Mouse (Mus musculus): Measurements from ENCODE around the gene Nrbp1.
A peak's percentile ranks its signal among the peaks of the same experiment; 100 is the strongest.

Gene Nrbp1

GRCm38 (mm10) chr5:31240637-31241521 lies at the start of gene Nrbp1, which contains the start of gene Gm9970:
Gene Nrbp1 (plus strand): TSS chr5:31240864.
Gene Gm9970 (minus strand): TSS chr5:31241232.
- no peak for DNase-seq (ENCODE audit: extremely low spot score, low read depth, low spot score)

GRCm38 (mm10) chr5:31192045-31192938 lies 48.4 kb upstream of the Nrbp1 start:
- no peak for DNase-seq (ENCODE audit: extremely low spot score, low read depth, low spot score)

GRCm38 (mm10) chr5:31192939-31193630 lies 47.6 kb upstream of the Nrbp1 start, which contains the start of the genes Snx17 and Eif2b4:
Gene Snx17 (plus strand): TSS chr5:31193227.
Gene Eif2b4 (minus strand): TSS chr5:31193430.
- peak; percentile 94 for DNase-seq (ENCODE audit: extremely low spot score, low read depth, low spot score)

DNA sequence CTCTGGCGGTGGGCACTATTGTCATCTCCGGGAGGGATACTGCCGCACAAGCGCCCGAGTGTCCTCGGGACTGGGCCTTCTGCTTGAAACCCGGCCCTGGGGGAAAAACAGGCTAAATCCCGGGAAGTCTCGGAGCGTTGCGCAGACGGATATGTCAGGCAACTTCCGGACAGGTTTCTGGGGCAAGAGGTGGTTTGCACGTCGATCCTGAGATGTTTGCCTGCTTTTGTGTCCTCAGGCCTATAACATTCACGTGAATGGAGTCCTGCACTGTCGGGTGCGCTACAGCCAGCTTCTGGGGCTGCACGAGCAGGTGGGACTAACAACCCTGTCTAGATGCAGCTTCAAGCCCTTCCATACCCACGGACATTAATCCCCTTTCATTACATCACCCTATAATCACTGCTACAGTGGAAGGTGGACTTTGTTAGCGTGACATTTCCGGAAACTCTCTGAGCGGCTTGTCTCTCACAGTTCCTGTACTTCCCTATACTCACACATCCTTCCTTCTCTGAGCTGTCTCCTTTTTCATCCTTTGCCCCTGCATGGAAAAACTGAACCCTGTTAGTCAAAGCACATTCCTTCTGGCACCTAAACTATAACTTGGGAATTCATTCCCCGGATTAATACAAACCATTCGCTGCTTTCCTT lies 46.9 kb upstream of the Nrbp1 start:
- DNase-seq (ENCODE audit: extremely low spot score, low read depth, low spot score) = no peak

GRCm38 (mm10) chr5:31194486-31195485 lies 45.9 kb upstream of the Nrbp1 start:
- no peak for DNase-seq (ENCODE audit: extremely low spot score, low read depth, low spot score)

- no peak for DNase-seq (ENCODE audit: extremely low spot score, low read depth, low spot score)
Observed at GRCm38 (mm10) chr5:31195671-31196070, 45.0 kb upstream of the Nrbp1 start.

GRCm38 (mm10) chr5:31196207-31196606 lies 44.5 kb upstream of the Nrbp1 start:
- no peak for DNase-seq (ENCODE audit: extremely low spot score, low read depth, low spot score)

DNA sequence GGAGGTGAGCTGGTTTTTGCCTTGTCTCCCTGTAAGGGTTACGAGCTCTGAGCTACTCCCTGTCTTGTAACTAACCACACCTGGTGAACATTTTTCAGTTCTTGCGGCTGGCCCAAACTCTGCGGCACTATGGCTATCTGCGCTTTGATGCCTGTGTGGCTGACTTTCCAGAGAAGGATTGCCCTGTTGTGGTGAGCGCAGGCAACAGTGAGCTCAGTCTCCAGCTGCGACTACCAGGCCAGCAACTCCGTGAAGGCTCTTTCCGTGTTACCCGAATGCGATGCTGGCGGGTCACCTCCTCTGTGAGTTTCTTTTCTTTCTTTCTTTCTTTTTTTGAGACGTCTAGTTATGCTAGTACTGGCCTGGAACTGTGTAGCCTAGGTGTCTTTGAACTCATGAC lies 43.6 kb upstream of the Nrbp1 start:
- no peak for DNase-seq (ENCODE audit: extremely low spot score, low read depth, low spot score)

DNA sequence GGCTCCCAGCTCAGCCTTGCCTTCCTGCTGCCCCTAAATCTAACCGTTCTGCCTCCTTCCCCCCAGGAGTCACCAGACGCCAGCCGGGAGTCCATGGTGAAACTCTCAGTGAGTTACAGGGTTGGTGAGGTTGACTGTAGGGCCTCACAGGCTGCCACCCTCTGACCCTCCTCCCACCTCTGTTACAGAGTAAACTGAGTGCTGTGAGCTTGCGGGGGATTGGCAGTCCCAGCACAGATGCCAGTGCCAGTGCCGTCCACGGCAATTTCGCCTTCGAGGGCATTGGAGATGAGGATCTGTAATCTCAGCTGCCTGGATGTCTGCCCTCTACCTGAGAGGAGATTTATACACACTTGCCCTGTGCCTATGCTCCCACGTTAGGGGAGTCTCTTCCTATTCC lies 42.5 kb upstream of the Nrbp1 start:
- DNase-seq (ENCODE audit: extremely low spot score, low read depth, low spot score) = no peak

GRCm38 (mm10) chr5:31198616-31199320 lies 41.9 kb upstream of the Nrbp1 start:
- DNase-seq (ENCODE audit: extremely low spot score, low read depth, low spot score) = no peak

DNA sequence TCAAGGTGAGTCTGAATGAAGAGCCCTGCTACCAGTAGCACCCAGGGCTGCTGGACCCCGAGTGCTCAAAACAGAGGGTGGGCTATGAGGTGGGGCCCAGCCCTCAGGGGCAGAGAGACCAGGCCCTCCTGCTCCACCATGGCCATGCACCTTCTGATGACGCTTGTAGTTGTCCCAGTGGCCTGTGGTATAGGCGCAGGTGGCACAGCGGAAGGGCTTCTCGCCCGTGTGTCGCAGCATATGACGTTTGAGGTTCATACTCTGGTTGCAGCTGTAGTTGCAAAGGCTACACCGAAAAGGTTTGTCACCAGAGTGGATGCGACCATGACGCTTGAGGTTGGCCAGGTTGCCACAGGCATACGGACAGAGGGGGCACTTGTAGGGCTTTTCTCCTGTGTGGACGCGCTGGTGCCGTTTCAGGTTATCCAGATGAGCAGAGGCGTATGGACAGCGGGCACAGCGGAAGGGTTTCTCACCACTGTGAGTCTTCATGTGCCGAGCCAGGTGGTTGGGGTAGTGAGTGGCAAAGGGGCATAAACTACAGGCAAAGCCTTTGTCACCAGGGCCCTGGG lies 41.3 kb upstream of the Nrbp1 start:
- DNase-seq (ENCODE audit: extremely low spot score, low read depth, low spot score) = no peak

DNA sequence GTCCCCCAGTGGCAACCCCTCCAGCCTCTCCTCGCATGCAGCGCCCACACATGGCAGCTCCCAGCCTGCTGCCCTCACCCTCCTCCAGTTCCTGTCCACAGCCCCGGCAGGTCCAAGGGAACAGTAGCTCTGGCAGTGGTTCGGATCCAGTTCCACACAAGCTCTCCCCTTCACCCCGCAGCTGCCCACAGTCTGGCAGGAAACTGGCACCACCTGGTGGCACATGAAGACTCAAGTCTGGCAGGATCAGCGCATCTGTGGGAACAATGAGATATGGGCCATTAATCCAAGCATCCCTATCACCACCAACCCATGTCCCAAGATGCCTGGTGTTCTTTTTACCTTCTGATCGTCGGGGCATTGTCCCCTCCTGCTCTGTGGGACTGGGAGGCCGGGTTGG lies 40.8 kb upstream of the Nrbp1 start:
- DNase-seq (ENCODE audit: extremely low spot score, low read depth, low spot score) = no peak

GRCm38 (mm10) chr5:31200327-31200768 lies 40.3 kb upstream of the Nrbp1 start:
- no peak for DNase-seq (ENCODE audit: extremely low spot score, low read depth, low spot score)

DNA sequence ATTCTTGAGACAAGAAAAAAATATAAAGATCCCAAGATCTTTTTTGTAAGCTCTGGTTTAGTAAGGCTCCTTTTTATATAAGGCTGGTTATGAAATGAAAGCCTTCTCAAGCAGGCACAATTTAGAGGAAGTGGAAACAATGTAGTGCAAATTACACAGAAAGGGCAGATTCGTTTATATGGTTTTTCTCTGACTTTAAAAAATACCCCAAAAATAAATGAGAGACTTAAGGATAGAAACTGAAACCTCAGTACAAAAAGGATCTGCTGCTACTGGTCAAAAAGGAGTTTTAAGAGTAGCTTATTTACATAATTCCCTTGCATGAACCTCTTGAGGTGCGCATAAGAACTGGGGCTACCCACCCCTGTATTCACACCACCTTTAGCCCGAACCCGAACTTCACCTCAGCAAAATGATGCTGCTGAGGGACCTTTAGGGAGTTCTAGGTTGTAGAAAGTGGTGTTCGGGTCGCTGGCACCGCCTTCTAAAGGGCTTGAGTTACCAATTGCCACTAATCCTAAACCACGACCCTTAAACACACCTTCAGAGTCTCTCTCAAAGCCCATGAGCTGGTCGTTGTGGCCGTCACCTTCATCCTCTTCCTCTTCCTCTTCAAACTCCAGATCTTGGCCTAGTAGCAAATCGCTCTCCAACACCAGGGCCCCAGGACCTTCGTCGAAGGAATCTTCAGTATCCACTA lies 39.5 kb upstream of the Nrbp1 start:
- DNase-seq (ENCODE audit: extremely low spot score, low read depth, low spot score) = no peak

- DNase-seq (ENCODE audit: extremely low spot score, low read depth, low spot score) = peak; percentile 96
Observed at GRCm38 (mm10) chr5:31201742-31202590, 38.7 kb upstream of the Nrbp1 start, which contains the start of gene Zfp513. Gene Zfp513 (minus strand): TSS chr5:31202303.

DNA sequence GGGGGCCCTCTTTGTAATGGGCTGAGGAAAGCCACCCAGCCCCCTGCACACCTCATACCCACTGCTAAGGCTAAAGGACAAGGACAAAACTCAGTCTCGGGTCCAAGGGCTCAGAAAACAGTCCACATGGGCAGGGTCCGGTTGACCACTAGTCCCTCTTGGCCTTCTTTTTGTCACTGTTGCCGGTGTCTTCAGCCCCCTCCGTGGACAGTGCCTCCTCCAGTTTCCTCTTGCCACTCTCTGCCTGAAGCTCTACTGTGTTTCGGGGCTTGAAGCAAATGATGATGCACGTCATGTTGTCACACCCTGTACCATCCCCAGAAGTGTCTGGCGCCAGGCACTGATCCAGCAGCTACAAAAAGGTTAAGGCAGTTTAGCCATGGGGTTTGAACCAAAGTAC lies 37.7 kb upstream of the Nrbp1 start:
- no peak for DNase-seq (ENCODE audit: extremely low spot score, low read depth, low spot score)

DNA sequence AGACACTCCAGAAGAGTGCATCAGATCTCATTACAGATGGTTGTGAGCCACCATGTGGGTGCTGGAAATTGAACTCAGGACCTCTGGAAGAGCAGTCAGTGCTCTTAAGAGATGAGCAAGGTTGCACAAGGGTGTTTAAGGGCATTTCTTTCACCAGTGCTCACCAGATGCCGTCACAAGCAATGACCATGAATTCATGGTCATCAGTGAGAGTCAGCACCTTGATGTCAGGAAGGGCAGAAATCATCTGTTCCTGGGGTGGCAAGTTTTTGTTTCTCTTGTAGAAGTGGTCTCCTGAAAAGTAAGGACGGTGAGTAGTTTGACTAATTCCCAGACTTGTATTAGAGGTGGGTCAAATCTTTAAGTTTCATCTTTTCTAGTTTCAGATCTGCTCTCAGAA lies 36.8 kb upstream of the Nrbp1 start:
- DNase-seq (ENCODE audit: extremely low spot score, low read depth, low spot score) = no peak

All from hindlimb bud, embryonic 11.5 days (tissue).